Mouse (Mus musculus) heart, postnatal 25 days (tissue): ENCODE results near the gene Tent5c. TPM values are rescaled to one million over a fixed set of nuclear protein-coding genes. Genes with fewer than 3 reads are reported as not detected.

Source experiments
- DNase-seq: peaks from one replicate; pipeline ENCODE4 v3.0.0; 2022; ENCODE audit warnings: low spot score
- intact Hi-C: fragments of 180-260 bp; cut with DNase I; formaldehyde crosslinking; loops from one replicate; pipeline ENCODE4 v1.15.1; 2025
- total RNA-seq, 2 experiments: library from RNA; stranded (reverse); gene quantifications; 2 replicates each; pipeline ENCODE4 v1.2.3; 2021

Gene Tent5c
- total RNA-seq, 2 experiments from 2014 or later = 28.5 to 62.1 TPM

DNA sequence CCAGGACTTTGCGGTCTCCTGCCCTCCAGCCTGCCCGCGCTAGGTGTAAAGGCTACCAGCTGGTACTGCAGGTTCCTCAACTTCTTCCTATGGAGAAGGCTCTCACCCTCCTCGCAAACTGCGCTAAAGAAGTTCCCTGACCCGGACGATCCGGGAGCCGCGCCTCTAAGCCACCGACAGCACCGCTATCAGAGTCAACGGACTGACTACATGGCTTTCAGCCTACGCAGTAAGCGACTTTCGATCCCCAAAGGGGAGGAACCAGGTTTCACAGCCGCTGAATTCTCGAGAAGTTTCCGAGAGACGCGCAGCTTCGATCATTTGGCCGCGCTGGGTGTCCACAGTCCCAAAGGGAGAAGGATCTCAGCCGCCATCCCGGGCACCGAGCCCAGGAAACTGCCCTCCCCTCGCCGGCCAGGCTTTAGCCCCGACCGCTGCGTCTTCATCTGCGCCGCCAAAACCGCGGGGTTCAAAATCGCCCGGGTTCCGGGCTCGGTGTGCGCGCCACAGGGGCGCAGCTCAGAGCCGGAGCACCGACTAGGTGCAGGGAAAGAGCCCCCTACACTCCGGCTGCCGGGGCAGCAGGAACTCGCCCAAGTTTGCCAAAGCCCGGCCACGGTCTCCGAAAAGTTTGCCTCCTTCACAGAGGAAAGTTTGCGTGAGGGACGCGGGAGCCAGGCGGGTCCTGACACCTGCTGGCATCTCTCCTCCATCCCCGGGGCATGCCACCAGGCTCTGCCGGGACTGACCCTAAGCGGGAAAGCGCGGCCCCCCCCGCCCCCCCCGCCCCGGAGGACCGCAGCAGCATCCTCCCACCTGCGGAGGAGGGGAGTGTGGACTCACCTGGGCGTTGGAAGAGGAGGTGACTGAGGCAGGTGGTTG, 632 bp downstream of the Tent5c start:
- peak; percentile 37 for DNase-seq
- intact Hi-C loops = loop anchor here (5.0 kb wide), 1 partner anchor 199 kb away; the partner anchor contains the start of gene Man1a2

DNA sequence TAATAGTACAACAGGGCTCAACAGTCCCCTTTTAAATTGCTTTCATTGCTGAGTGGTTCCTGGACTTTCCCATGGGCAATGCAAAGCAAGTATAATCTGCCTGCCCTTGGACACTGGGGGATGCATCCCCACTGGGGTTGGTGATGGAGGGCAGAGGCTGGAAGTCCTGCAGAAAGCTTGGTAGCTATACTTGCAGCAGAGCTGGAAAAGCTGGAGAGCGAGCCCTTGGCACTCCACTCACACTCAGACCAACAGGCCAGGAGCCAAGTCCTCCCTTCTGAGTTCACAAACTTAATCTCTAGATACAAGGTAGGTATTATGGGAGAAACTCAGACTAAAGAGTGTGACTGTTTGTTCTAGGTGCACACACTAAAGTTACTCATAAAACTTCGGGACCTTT, 2.1 kb downstream of the Tent5c start:
- no peak for DNase-seq
- intact Hi-C loops = loop anchor here (5.0 kb wide), 1 partner anchor 200 kb away; the partner anchor contains the start of gene Man1a2

DNA sequence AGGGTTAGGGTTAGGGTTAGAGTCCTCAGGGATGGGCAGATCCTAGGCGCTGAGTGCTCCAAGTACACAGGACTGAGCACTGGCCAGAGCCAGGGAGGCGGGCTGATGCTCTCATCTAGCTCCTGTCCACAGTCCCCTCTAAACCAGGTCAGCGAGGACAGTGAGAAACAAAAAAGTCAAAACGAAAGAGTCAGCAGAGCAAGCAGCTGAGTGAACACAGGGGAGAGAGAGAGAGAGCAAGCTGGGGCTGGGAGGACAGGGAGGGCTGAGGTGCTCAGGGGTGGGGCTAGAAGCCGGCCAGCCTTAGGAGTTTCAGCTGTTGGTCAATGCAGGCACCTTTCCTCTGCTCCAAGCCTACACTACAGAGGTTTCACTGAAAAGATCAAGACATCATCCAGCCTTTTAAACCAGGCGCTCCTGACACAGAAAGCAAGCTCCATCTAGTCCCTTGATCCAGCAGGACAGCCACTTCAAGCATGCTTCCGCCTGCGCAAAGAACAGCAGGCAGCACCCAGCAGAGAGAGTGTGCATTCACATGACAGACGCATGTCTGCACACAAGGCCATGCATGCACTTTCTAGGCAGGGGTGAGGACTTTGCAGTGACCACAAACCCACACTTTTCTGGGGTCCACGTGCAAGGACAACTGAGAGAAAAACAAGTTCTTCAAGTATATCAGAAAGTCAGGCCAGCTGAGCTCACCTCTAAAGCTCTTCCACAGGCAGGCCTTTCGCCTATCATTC, 3.6 kb downstream of the Tent5c start:
- intact Hi-C loops = loop anchor here (5.0 kb wide), 1 partner anchor 202 kb away; the partner anchor contains the start of gene Man1a2
- no peak for DNase-seq

DNA sequence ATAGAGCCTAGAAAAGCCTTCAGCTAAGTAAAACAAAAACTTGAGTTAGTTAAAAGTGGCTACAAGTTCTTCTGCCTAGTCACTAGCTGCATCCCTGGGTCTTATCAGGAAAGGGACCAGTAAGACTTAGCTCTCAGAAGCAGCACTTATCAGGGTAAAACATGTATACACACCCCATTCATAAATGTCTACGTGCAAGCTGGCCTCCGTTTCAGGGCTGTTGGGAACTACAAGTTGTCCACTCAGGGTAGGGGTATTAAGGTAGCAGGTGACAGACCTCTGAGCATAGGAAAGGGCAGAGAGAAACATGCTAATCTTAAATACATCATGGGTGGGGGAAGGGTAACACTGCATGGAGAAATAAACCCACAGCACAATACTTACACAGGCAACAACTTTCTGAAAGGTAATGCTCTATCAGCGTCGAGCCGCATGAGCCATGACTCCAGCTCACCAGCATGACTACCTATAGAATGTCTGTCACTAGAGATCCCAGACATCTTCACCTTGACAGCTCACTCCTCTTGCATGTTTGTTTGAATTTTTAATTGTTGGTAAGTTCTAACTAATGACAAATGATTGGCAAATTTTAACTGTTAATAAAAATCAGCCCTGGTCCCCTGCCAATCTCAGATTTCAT, 6.0 kb downstream of the Tent5c start:
- no peak for DNase-seq
- intact Hi-C loops = no loop called here

DNA sequence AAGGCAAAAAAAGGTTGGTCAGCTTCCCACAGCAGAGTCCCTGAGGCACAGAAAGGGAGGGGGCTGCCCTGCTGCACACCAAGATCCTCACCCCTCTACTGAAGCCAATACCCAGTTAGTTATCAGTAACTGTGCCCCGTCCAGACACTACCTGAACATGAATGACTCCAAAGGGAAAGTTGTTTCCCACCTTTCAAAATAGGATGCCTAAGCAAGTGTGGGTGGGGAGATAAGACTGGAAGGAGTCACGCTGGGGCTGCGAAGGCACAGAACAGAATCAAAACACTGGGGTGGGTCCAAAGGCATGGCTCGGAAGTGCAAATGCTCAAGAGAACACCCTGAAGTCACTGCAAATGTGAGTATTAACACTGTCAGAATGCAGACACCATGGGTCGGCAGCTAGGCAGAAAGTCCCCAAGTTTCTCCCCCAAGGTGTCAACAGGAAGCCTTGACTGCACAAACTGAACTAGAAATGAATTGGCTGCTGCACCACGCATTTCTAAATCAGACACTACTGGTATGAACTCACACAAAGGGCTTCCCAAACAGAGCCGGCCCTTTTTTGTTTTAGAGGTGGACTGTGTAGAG, 6.7 kb downstream of the Tent5c start:
- DNase-seq = no peak
- intact Hi-C loops = no loop called here

DNA sequence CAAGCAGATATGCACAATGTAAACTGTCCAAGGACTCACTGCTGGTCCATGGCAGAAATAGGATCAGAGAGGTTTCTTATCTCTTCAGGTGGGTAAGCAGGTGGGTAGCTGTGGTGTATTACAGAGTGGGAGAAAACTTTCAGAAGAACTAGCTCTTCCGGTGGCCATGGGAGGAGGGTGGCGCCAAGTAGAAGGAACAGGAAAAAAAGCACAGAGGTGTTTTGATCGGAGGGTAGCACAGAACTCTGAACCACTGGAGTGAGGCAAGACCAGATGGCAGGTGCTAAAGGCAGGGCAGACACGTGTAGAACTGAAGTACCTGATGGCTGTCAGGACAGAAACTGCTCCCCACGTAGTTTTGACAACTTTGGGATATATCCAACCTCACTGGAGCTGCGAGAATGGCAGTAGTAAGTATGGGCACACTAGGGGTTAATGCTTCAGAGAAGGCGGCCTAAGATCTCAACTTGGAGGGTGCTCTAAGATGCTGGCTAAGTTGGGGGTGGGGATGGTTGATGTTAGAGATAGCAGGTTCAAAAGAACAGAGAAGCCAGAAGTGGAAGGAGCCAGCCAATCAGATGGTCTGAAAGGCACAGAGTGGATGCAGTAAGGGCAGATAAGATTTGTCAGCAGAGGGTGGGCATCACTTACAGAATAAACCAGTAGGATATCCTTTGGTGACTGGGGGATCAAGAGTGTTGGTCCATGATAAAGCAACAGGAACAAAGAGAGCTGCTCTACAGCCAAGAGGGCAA, 8.7 kb downstream of the Tent5c start:
- DNase-seq = no peak
- intact Hi-C loops = no loop called here

DNA sequence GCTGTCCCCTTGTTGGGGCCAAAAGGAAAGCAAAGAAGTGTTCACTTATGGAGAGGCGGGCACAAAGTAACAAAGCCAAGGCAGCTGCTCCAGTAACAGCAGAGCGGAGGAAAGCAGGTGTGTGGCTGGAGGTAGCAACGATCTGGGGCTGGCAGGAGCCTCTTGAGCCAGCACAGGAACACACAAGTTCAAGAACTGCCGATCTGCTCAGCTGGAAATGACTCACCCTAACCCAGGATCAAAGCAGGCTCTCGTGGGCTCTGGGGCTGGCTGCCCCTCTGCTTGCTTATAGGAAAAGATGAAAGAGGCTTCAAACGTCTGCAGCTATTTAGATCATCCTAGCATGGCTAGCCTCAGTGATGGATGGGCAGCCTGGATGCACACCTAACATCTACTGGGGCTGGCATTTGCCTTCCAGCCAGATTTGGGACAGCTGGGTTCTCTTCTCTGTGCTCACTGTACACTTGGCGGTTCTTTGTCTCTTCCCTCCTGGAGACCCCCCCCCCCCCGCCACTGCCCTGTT, 14.1 kb downstream of the Tent5c start:
- no peak for DNase-seq
- intact Hi-C loops = no loop called here

DNA sequence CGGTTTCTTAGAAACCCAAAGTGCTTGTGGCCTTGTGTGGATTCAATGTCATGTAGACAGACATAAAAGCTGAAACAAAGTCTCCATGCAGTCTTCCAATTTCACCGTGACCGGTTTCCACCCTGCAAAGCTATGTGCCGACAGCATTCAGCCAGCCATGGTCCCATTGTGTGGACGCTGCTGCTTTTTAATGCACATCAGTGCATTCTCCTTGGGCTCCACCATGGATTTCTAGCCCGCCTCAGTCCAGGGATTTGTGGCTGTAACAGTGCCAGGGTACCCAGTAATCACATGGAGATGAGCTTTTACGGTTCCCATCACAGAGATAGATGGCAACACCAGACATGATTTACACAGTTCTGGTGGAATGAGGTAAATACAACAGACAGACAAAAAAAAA, 14.6 kb downstream of the Tent5c start:
- intact Hi-C loops = no loop called here
- no peak for DNase-seq

DNA sequence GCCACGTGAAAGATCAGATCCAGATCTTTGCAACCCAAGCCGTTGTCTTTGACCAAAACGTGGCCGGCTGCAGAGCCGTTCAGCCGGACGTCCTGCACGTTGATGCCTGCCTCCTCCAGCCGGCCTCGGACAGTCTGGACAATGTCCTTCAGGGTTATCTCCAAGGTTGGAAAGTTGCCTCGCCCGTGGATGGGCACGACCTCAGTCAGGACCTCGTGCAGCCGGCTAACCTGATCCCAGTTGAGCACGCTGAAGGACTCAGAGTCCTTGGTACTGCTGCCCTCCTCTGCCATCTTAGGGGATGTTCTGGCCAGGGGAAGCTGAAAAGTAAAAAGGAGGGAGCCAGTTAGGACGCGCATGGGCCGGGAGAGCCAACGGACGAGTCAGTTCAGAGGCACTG, 16.0 kb downstream of the Tent5c start:
- intact Hi-C loops = no loop called here
- DNase-seq = no peak

DNA sequence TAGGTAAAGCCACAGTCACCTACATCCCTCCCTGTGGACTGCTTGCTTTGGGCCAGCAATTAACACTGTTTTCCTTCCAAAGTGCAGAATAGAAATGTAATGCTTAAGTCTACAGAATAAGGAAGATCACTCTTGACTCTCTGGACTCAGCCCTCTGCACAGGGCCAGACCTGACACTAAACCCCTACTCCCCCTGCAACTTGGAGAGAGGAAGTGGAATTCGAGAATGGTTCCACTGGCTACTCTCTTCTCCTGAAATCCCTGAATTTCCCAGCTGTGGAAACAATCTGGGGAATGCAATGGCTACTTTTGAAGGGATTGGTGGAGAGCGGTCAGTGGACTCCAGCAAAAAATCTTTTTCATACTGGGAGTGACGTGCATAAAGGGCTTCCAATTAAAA, 18.2 kb downstream of the Tent5c start:
- intact Hi-C loops = no loop called here

DNA sequence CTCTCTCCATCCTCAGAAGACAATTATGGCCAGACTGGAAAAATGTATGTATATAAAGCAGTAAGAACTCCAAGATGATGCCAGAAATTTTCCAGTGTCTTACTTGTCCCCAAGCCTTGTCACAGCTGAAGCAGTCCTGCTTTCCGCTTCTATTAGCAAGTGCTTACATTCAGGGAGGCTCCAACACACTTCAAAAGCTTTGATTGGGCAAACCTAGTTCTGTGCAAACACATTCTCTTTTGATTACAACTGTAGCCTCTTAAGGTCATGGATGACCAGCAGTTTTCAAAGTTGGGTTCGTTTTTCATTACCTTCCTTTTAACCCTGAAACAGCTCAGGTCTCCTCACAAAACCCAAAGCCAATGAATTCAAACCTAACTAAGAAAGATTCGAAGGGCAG, 19.0 kb downstream of the Tent5c start:
- intact Hi-C loops = no loop called here
- DNase-seq = no peak

More for the DNA sequence above, 18.2 kb downstream of the Tent5c start:
- DNase-seq = no peak

DNA sequence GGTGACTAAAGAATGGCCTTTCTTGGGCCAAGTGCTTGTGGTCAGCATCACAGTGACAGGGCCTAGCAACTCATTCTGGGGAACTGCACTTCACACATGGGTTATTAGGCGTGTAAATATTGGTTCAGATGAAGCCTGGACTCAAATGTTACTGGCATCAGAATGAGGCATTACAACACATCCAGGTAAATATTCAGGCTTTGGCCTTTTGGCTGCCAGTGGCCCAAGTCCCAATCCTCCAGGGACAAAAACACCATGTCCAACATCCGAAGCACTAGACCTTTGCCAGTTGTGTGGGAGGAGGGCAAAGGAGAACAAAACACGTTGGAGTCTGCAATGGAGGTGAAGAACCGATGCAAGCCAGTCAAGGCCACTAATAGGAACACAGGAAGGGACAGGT, 22.6 kb downstream of the Tent5c start:
- DNase-seq = no peak
- intact Hi-C loops = no loop called here

DNA sequence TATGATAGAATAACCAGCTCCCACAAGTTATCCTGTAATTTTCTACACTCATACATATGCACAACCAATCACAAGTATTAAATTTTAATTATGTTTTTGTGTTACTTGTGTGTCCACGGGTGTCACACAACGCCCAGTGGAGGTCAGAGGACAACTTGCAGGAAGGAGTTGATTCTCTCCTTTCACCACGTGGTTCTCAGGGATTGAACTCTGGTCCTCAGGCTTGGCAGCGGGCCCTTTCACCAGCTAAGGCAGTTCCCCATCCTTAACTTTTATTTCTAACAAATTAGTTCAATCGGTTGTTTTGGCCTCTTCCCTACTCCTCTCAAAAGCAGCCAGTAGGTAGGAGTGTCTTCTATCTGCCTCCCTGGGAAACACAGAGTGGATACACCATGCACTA, 24.5 kb downstream of the Tent5c start:
- DNase-seq = no peak
- intact Hi-C loops = no loop called here

DNA sequence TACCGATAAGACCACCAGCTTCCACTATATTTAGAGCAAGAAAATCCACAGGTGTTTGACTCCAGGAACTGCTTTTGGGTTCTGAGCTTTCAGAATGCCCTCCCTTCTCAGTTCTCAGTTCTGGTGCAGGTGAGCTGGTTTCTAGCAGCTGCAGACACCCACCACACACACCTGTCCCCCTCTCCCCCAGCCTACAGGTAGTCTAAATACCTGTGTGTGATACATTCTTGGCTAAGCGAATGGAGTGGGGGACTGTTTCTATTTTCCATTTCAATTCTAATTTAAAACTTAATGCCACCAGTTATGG, 25.2 kb downstream of the Tent5c start:
- intact Hi-C loops = no loop called here

DNA sequence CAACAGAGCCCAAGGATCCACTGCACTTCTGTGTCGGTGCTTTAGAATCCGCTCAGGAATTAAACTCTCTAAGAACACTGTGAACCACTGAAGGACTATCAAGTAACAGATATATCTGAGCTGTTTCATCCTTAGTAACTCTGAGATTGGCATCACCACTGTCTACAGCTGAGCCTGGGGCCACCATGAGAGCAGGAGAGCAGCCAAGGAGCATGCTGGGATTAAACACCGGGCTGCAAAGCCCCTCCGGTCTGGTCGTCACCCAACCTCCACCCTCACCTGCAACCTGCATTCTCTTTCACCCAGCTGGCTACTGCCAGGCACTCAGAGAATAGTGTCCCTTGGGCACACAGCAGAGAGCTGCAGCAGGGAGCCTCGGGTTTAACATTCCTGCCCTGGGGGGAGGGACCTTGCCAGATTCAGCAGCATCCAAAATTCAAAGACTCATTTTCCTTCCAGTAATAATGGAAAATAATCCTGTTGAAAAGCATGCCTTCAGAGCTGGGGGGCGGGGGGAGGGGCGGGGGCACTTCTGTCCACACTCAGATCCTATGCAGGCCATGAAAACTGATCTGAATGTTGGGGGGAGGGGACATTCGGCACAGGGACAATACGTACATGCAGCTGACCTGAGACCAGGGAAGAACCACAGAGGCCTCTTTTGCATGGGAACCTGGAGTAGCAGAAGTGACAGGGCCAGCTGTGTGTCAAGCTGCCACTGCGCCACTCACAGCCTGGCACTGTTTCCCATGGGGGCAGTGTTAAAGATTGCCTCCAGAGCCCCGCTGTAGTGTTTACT, 25.8 kb downstream of the Tent5c start:
- intact Hi-C loops = no loop called here
- no peak for DNase-seq

More for the DNA sequence above, 25.2 kb downstream of the Tent5c start:
- DNase-seq = no peak

DNA sequence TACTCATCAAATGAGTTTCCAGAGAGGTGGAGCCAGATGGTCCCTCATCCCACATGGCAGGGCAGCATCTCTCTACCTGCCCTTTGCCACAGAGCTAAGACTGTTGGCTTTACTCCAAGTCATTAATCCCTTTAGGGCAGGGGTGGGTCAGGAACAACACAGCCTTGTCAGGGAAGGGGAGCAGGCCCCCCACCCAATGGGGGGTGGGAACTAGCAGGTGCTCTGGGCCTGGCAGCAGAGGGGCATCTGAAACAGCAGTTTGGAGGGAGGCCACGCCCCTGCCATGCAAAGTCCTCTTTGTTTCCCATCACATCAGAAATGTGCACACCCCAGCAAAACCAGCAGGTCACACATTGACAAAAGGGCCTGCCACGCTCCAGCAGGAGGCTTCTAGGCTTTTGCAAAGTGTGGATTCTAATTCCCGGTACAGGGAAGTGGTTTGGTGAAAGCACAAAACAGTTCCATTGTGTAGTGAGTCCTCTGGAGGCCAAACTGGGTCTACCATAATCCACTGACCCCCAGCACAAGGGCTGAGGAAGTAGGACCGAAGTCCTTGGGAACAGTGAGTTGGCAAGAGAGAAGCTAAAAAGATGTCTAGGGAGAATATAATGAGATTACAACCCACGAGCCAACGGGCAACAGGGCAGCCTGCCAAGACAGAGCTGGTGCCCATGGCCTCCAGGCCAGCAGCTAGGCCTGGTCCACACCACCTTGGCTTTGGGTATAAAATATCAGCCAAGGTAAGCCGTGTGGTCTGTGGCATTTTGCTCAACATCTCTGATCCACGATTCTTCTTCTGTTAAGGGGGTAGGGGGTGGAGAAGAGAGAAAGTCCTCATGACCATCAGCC, 26.7 kb downstream of the Tent5c start:
- intact Hi-C loops = no loop called here
- no peak for DNase-seq

DNA sequence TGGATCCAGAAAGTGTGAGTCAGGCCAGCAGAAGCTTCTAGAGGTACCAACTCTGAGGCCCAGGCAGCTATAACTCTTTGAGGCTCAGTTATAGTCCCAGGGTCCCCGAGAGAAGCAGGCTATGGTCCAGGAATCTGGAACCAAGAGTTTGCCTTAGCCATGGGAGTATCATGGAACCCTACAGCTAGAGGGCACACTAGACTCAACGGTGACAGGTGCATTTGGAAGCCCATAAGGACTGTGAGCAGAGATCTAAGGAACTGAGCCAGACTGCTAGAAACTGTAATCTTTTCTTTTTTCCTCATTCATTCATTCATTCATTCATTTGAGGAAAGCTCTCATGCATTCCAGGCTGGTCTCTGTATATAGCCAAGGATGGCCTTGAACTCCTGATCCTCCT, 28.6 kb downstream of the Tent5c start:
- no peak for DNase-seq
- intact Hi-C loops = no loop called here
